Mouse (Mus musculus) ES-E14 (cell line): ENCODE measurements around the gene Hspa1a.

ENCODE experiments used
- CHD2 ChIP-seq: IDR thresholded peaks from 2 replicates; pipeline ENCODE4 v1.6.1; 2014; ENCODE audit warnings: mild to moderate bottlenecking, low read depth, low read length, inconsistent platforms
- ZNF384 ChIP-seq: IDR thresholded peaks from 2 replicates; pipeline ENCODE4 v1.6.1; 2012; ENCODE audit warnings: low read depth, low read length, inconsistent platforms

- TF ChIP-seq CHD2 (no peak), ZNF384 (no peak)
Observed at GRCm38 (mm10) chr17:34934830-34935229, 37.1 kb downstream of the Hspa1a start.
